Mouse (Mus musculus) stomach, embryonic 14.5 days (tissue): ENCODE measurements around the gene Rabggta. TPM values are rescaled to one million over a fixed set of nuclear protein-coding genes. Genes with fewer than 3 reads are reported as not detected.

Source experiments
- ATAC-seq: fragments of 200-750 bp; cut with Nextera tagmentation; 2 replicates; pipeline ENCODE4 v1.8.0; 2017; ENCODE audit warnings: low read depth, moderate TSS enrichment; ENCODE audit not compliant: insufficient number of reproducible peaks, insufficient read depth, low FRiP score
- H3K27ac ChIP-seq: fragments of 300-500 bp; sonication (generic); 2 replicates; pipeline ENCODE4 v1.5.1; 2014; ENCODE audit warnings: mild to moderate bottlenecking, low read length, moderate library complexity, mixed read lengths
- H3K27me3 ChIP-seq: fragments of 300-500 bp; sonication (generic); 2 replicates; pipeline ENCODE4 v1.6.1; 2014; ENCODE audit warnings: low read length, control low read depth, mixed read lengths; ENCODE audit not compliant: control insufficient read depth, insufficient read depth
- H3K36me3 ChIP-seq: fragments of 300-500 bp; sonication (generic); 2 replicates; pipeline ENCODE4 v1.6.1; 2014; ENCODE audit warnings: mild to moderate bottlenecking, control low read depth, low read length, moderate library complexity, mixed read lengths; ENCODE audit not compliant: control insufficient read depth, insufficient read depth
- H3K4me1 ChIP-seq: fragments of 300-500 bp; sonication (generic); 2 replicates; pipeline ENCODE4 v1.6.1; 2014; ENCODE audit warnings: low read length, control low read depth, mixed read lengths; ENCODE audit not compliant: control insufficient read depth, insufficient read depth
- H3K4me2 ChIP-seq: fragments of 300-500 bp; sonication (generic); replicated peaks from 2 replicates; pipeline ENCODE4 v1.6.1; 2014; ENCODE audit warnings: low read depth, low read length, control low read depth
- H3K4me3 ChIP-seq: fragments of 300-500 bp; sonication (generic); 2 replicates; pipeline ENCODE4 v1.5.1; 2014; ENCODE audit warnings: low read depth, low read length, control low read depth
- H3K9ac ChIP-seq: fragments of 300-500 bp; sonication (generic); replicated peaks from 2 replicates; pipeline ENCODE4 v1.6.1; 2014; ENCODE audit warnings: low read depth, mild to moderate bottlenecking, control low read depth, low read length, moderate library complexity, mixed read lengths
- H3K9me3 ChIP-seq: fragments of 300-500 bp; sonication (generic); 2 replicates; pipeline ENCODE4 v1.6.1; 2016; ENCODE audit warnings: low read depth, low read length, control low read depth; ENCODE audit not compliant: control insufficient read depth
- WGBS: fragments of 180-500 bp; shearing (Covaris S2); extraction: QIAGEN DNeasy Blood & Tissue Kit; methylation state at CpG from one replicate; pipeline ENCODE4 v1.1.7; 2014; 5-methylcytosine and 5-hydroxymethylcytosine counted together
- polyA plus RNA-seq: library from polyadenylated mRNA; unstranded; fragments of >200 nt; fragmentation: Nextera tagmentation; extraction: Ambion mirVana; gene quantifications from 2 replicates; pipeline ENCODE4 v1.2.1, GENCODE M21; 2014

The Rabggta gene
- polyA plus RNA-seq, 1 experiment from 2014 or later = 30.0 TPM

DNA sequence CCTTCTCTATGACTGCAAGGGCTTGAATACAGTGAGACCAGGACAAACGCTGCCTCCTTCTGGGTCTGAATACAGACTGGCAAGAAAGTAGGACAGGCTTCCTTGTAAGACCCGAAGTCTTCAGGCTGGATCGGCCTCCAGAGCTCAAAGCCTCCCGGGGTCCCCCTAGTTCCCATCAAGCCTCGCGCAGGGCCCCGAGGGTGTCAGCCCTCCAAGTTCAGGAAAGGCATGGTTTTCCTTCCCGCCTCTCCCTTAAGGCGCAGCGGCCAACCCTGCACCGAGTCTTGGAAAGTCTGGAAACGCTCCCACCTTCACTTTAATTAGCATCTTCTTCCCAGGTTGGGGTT lies 50.6 kb downstream of the Rabggta start:
- H3K27ac ChIP-seq = peak overlapping the region; percentile 70; the same call in 1 of the 2 replicates
- peak; percentile 28 for ATAC-seq

More for the DNA sequence above, 50.6 kb downstream of the Rabggta start:
- Histone ChIP-seq H3K36me3 (peaks cover 23% of the 10 kb centered on the region), H3K9me3 (no peaks in the 10 kb centered on the region), H3K4me1 (0 out of 2 replicates have a peak, but pooled peaks cover 9% of the 10 kb centered on the region), H3K9ac (peak overlapping the region; percentile 64), H3K4me3 (peak overlapping the region; percentile 83), H3K4me2 (peak overlapping the region; percentile 85), H3K27me3 (no peaks in the 10 kb centered on the region)
- WGBS = under 1% methylated on average over 12 of the region's 12 CpGs

Other genes starting within 250 kb of the Rabggta start
- gene Dhrs4, start 243.5 kb downstream of the Rabggta start, polyA plus RNA-seq = 49.7 and 62.4 TPM in 2 replicates
- gene Carmil3, start 231.6 kb downstream of the Rabggta start, polyA plus RNA-seq = 3.9 and 4.4 TPM in 2 replicates
- gene Cpne6, start 211.8 kb downstream of the Rabggta start, polyA plus RNA-seq = 0.19 and 0.24 TPM in 2 replicates
- gene Nrl, start 197.3 kb downstream of the Rabggta start, polyA plus RNA-seq = not detected in 2 replicates
- gene Pck2, start 182.0 kb downstream of the Rabggta start, polyA plus RNA-seq = 43.4 and 44.0 TPM in 2 replicates
- 67.6 and 69.6 TPM in 2 replicates for gene Dcaf11, start 162.3 kb downstream of the Rabggta start, polyA plus RNA-seq
- gene A730061H03Rik, start 161.9 kb downstream of the Rabggta start, polyA plus RNA-seq = 0.91 and 1.2 TPM in 2 replicates
- 0.61 TPM in 1 of 2 replicates, not detected in the other for gene Fitm1, start 146.6 kb downstream of the Rabggta start, polyA plus RNA-seq
- 161 and 170 TPM in 2 replicates for gene Psme1, start 144.1 kb downstream of the Rabggta start, polyA plus RNA-seq
- 5.9 and 7.1 TPM in 2 replicates for gene Emc9, start 137.0 kb downstream of the Rabggta start, polyA plus RNA-seq
- 296 and 307 TPM in 2 replicates for gene Psme2, start 131.2 kb downstream of the Rabggta start, polyA plus RNA-seq
- 13.2 and 15.1 TPM in 2 replicates for gene Rnf31, start 130.6 kb downstream of the Rabggta start, polyA plus RNA-seq
- gene Irf9, start 118.7 kb downstream of the Rabggta start, polyA plus RNA-seq = 7.4 and 8.1 TPM in 2 replicates
- 7.1 and 10.9 TPM in 2 replicates for gene Rec8, start 104.2 kb downstream of the Rabggta start, polyA plus RNA-seq
- 93.6 and 105 TPM in 2 replicates for gene Ipo4, start 86.3 kb downstream of the Rabggta start, polyA plus RNA-seq
- gene Gm49378, start 84.4 kb downstream of the Rabggta start, polyA plus RNA-seq = 3.7 and 3.9 TPM in 2 replicates
- 109 and 112 TPM in 2 replicates for gene Tm9sf1, start 78.5 kb downstream of the Rabggta start, polyA plus RNA-seq
- gene Tssk4, start 72.1 kb downstream of the Rabggta start, polyA plus RNA-seq = 0.59 and 1.6 TPM in 2 replicates
- gene Mdp1, start 61.8 kb downstream of the Rabggta start, polyA plus RNA-seq = 54.8 and 55.8 TPM in 2 replicates
- 56.8 and 63.6 TPM in 2 replicates for gene Gmpr2, start 50.3 kb downstream of the Rabggta start, polyA plus RNA-seq
- 535 and 580 TPM in 2 replicates for gene Nedd8, start 50.1 kb downstream of the Rabggta start, polyA plus RNA-seq
- gene Tinf2, start 40.4 kb downstream of the Rabggta start, polyA plus RNA-seq = 44.2 and 45.5 TPM in 2 replicates
- 19.5 and 21.3 TPM in 2 replicates for gene Tgm1, start 8.3 kb downstream of the Rabggta start, polyA plus RNA-seq
- gene Dhrs1, start 23.4 kb upstream of the Rabggta start, polyA plus RNA-seq = 83.0 and 99.4 TPM in 2 replicates
- 36.6 and 38.8 TPM in 2 replicates for gene Nop9, start 23.4 kb upstream of the Rabggta start, polyA plus RNA-seq
- gene Cideb, start 36.2 kb upstream of the Rabggta start, polyA plus RNA-seq = 2.3 and 2.6 TPM in 2 replicates
- 0.13 and 0.52 TPM in 2 replicates for gene Ltb4r2, start 39.2 kb upstream of the Rabggta start, polyA plus RNA-seq
- 0.42 and 0.88 TPM in 2 replicates for gene Ltb4r1, start 43.7 kb upstream of the Rabggta start, polyA plus RNA-seq
- gene Adcy4, start 61.8 kb upstream of the Rabggta start, polyA plus RNA-seq = 4.3 and 5.8 TPM in 2 replicates
- 25.3 and 32.3 TPM in 2 replicates for gene Ripk3, start 66.6 kb upstream of the Rabggta start, polyA plus RNA-seq
- 54.9 and 56.6 TPM in 2 replicates for gene Nfatc4, start 100.9 kb upstream of the Rabggta start, polyA plus RNA-seq
- 14.2 and 17.2 TPM in 2 replicates for gene Nynrin, start 131.7 kb upstream of the Rabggta start, polyA plus RNA-seq
- 0.36 and 0.45 TPM in 2 replicates for gene Cbln3, start 162.1 kb upstream of the Rabggta start, polyA plus RNA-seq
- gene Khnyn, start 162.7 kb upstream of the Rabggta start, polyA plus RNA-seq = 10.4 TPM in 2 replicates
- gene Sdr39u1, start 178.0 kb upstream of the Rabggta start, polyA plus RNA-seq = 64.4 and 71.5 TPM in 2 replicates
- gene Cma1, start 222.4 kb upstream of the Rabggta start, polyA plus RNA-seq = 2.6 and 3.4 TPM in 2 replicates
- gene Cma2, start 228.7 kb upstream of the Rabggta start, polyA plus RNA-seq = not detected in 2 replicates